Mouse (Mus musculus): ENCODE data around the gene Ncor1.
"Not testable (repeated sequence)": the region's sequence is repeated elsewhere in the genome, so short reads cannot be mapped to it uniquely, and the experiment has no call there.

- not testable (repeated sequence) for TF ChIP-seq CTCF (IDR thresholded peaks at IDR 0.05; ENCODE audit: control insufficient read depth, insufficient read depth, insufficient replicate concordance, low read depth, low read length); POLR2A (IDR thresholded peaks at IDR 0.05; ENCODE audit: control insufficient read depth, low read depth, low read length)
These were observed 174.3 kb downstream of the Ncor1 start for GRCm38 (mm10) chr11:62284020-62284419.

Data from testis, adult 2 months (tissue).